Mouse (Mus musculus): ENCODE measurements around the gene Zfhx3. TPM values are rescaled to one million over a fixed set of nuclear protein-coding genes. Genes with fewer than 3 reads are reported as not detected.

Gene Zfhx3
- polyA plus RNA-seq, 1 experiment from 2014 or later: 22.0 TPM

GRCm38 (mm10) chr8:108778551-108778950 lies 836.1 kb downstream of the Zfhx3 start:
- Histone ChIP-seq H3K27me3 (ENCODE audit: insufficient read depth, poor library complexity, severe bottlenecking) (no peaks in the 10 kb centered on the region), H3K27ac (no peak overlapping the region), H3K36me3 (no peaks in the 10 kb centered on the region), H3K9me3 (no peaks in the 10 kb centered on the region), H3K4me3 (no peak overlapping the region), H3K4me1 (replicated peaks) (peaks cover 72% of the 10 kb centered on the region)
- no peak for DNase-seq (ENCODE audit: low spot score)
- 88% methylated on average over 9 of the region's 9 CpGs for WGBS

- WGBS: 91% methylated on average over 6 of the region's 6 CpGs
- Histone ChIP-seq H3K27ac (no peak overlapping the region), H3K4me3 (no peak overlapping the region), H3K4me1 (replicated peaks) (peaks cover 65% of the 10 kb centered on the region), H3K27me3 (ENCODE audit: insufficient read depth, poor library complexity, severe bottlenecking) (no peaks in the 10 kb centered on the region), H3K9me3 (no peaks in the 10 kb centered on the region), H3K36me3 (no peaks in the 10 kb centered on the region)
- DNase-seq (ENCODE audit: low spot score): no peak
Observed at GRCm38 (mm10) chr8:108780766-108781165, 838.3 kb downstream of the Zfhx3 start.

GRCm38 (mm10) chr8:108781192-108781591 lies 838.7 kb downstream of the Zfhx3 start:
- Histone ChIP-seq H3K4me1 (replicated peaks) (peaks cover 64% of the 10 kb centered on the region), H3K9me3 (no peaks in the 10 kb centered on the region)

GRCm38 (mm10) chr8:108783155-108783554 lies 840.7 kb downstream of the Zfhx3 start:
- Histone ChIP-seq H3K27me3 (ENCODE audit: insufficient read depth, poor library complexity, severe bottlenecking) (no peaks in the 10 kb centered on the region), H3K36me3 (no peaks in the 10 kb centered on the region), H3K27ac (no peak overlapping the region), H3K9me3 (no peaks in the 10 kb centered on the region), H3K4me3 (no peak overlapping the region), H3K4me1 (replicated peaks) (peaks cover 63% of the 10 kb centered on the region)
- no peak for DNase-seq (ENCODE audit: low spot score)
- WGBS: 69% methylated on average over 10 of the region's 10 CpGs

More at GRCm38 (mm10) chr8:108781192-108781591, 838.7 kb downstream of the Zfhx3 start:
- 77% methylated on average over 5 of the region's 5 CpGs for WGBS
- H3K4me3 ChIP-seq: no peak overlapping the region
- H3K27ac ChIP-seq: no peak overlapping the region
- no peak for DNase-seq (ENCODE audit: low spot score)
- H3K27me3 ChIP-seq (ENCODE audit: insufficient read depth, poor library complexity, severe bottlenecking): no peaks in the 10 kb centered on the region
- H3K36me3 ChIP-seq: no peaks in the 10 kb centered on the region

- peaks cover 66% of the 10 kb centered on the region for H3K4me1 ChIP-seq (replicated peaks)
- DNase-seq (ENCODE audit: low spot score): no peak
- no peak overlapping the region for H3K4me3 ChIP-seq
- WGBS: 31% methylated on average over 6 of the region's 6 CpGs
- peaks cover 19% of the 10 kb centered on the region for H3K36me3 ChIP-seq
- H3K9me3 ChIP-seq: peaks cover 16% of the 10 kb centered on the region
- H3K27ac ChIP-seq: peak overlapping the region; percentile 69
- no peaks in the 10 kb centered on the region for H3K27me3 ChIP-seq (ENCODE audit: insufficient read depth, poor library complexity, severe bottlenecking)
Observed at GRCm38 (mm10) chr8:108788156-108788761, 845.8 kb downstream of the Zfhx3 start.

- no peak overlapping the region for H3K4me3 ChIP-seq
- peaks cover 63% of the 10 kb centered on the region for H3K4me1 ChIP-seq (replicated peaks)
- peak overlapping the region; percentile 69; the same call in 1 of the 2 replicates for H3K27ac ChIP-seq
Observed at GRCm38 (mm10) chr8:108788762-108789157, 846.3 kb downstream of the Zfhx3 start.

GRCm38 (mm10) chr8:108790559-108791293 lies 848.3 kb downstream of the Zfhx3 start:
- H3K27me3 ChIP-seq (ENCODE audit: insufficient read depth, poor library complexity, severe bottlenecking): no peaks in the 10 kb centered on the region

More at GRCm38 (mm10) chr8:108788762-108789157, 846.3 kb downstream of the Zfhx3 start:
- WGBS: 31% methylated on average over 10 of the region's 10 CpGs
- Histone ChIP-seq H3K36me3 (peaks cover 24% of the 10 kb centered on the region), H3K9me3 (peaks cover 21% of the 10 kb centered on the region), H3K27me3 (ENCODE audit: insufficient read depth, poor library complexity, severe bottlenecking) (no peaks in the 10 kb centered on the region)
- no peak for DNase-seq (ENCODE audit: low spot score)

GRCm38 (mm10) chr8:108796076-108796475 lies 853.6 kb downstream of the Zfhx3 start:
- DNase-seq (ENCODE audit: low spot score): no peak
- Histone ChIP-seq H3K4me3 (no peak overlapping the region), H3K9me3 (peaks cover 39% of the 10 kb centered on the region), H3K27ac (no peak overlapping the region), H3K27me3 (ENCODE audit: insufficient read depth, poor library complexity, severe bottlenecking) (no peaks in the 10 kb centered on the region), H3K4me1 (replicated peaks) (peaks cover 24% of the 10 kb centered on the region), H3K36me3 (peaks cover 87% of the 10 kb centered on the region)
- 93% methylated on average over 3 of the region's 3 CpGs for WGBS

More at GRCm38 (mm10) chr8:108790559-108791293, 848.3 kb downstream of the Zfhx3 start:
- H3K9me3 ChIP-seq: peaks cover 38% of the 10 kb centered on the region
- H3K36me3 ChIP-seq: peaks cover 44% of the 10 kb centered on the region
- peak overlapping the region; percentile 8; the same call in 1 of the 2 replicates for H3K27ac ChIP-seq
- no peak overlapping the region for H3K4me3 ChIP-seq
- 69% methylated on average over 14 of the region's 14 CpGs for WGBS
- peak; percentile 43 for DNase-seq (ENCODE audit: low spot score)
- H3K4me1 ChIP-seq (replicated peaks): peaks cover 59% of the 10 kb centered on the region

- Histone ChIP-seq H3K27me3 (ENCODE audit: insufficient read depth, poor library complexity, severe bottlenecking) (no peaks in the 10 kb centered on the region), H3K4me3 (no peak overlapping the region), H3K4me1 (replicated peaks) (peaks cover 17% of the 10 kb centered on the region), H3K9me3 (peaks cover 37% of the 10 kb centered on the region), H3K36me3 (peaks cover 90% of the 10 kb centered on the region), H3K27ac (no peak overlapping the region)
- WGBS: 83% methylated on average over 3 of the region's 3 CpGs
- DNase-seq (ENCODE audit: low spot score): no peak
Observed at GRCm38 (mm10) chr8:108796882-108797281, 854.4 kb downstream of the Zfhx3 start.

GRCm38 (mm10) chr8:108798012-108798411 lies 855.6 kb downstream of the Zfhx3 start:
- Histone ChIP-seq H3K36me3 (peaks cover 90% of the 10 kb centered on the region), H3K4me3 (no peak overlapping the region), H3K27me3 (ENCODE audit: insufficient read depth, poor library complexity, severe bottlenecking) (no peaks in the 10 kb centered on the region), H3K9me3 (peaks cover 26% of the 10 kb centered on the region), H3K4me1 (replicated peaks) (peaks cover 23% of the 10 kb centered on the region), H3K27ac (0 out of 2 replicates have a peak overlapping the region, but pooled peaks have one; percentile 2)
- no peak for DNase-seq (ENCODE audit: low spot score)
- WGBS: 80% methylated on average over 12 of the region's 12 CpGs

GRCm38 (mm10) chr8:108799250-108799649 lies 856.8 kb downstream of the Zfhx3 start:
- Histone ChIP-seq H3K4me3 (no peak overlapping the region), H3K36me3 (peaks cover 88% of the 10 kb centered on the region), H3K27ac (no peak overlapping the region), H3K27me3 (ENCODE audit: insufficient read depth, poor library complexity, severe bottlenecking) (no peaks in the 10 kb centered on the region), H3K4me1 (replicated peaks) (peaks cover 25% of the 10 kb centered on the region), H3K9me3 (peaks cover 13% of the 10 kb centered on the region)
- DNase-seq (ENCODE audit: low spot score): no peak
- WGBS: 94% methylated on average over 6 of the region's 6 CpGs

GRCm38 (mm10) chr8:108800357-108800756 lies 857.9 kb downstream of the Zfhx3 start:
- no peak for DNase-seq (ENCODE audit: low spot score)
- Histone ChIP-seq H3K9me3 (peaks cover 6% of the 10 kb centered on the region; the same call in 1 of the 2 replicates), H3K4me3 (no peak overlapping the region), H3K4me1 (replicated peaks) (peaks cover 27% of the 10 kb centered on the region), H3K27ac (no peak overlapping the region), H3K36me3 (peaks cover 88% of the 10 kb centered on the region), H3K27me3 (ENCODE audit: insufficient read depth, poor library complexity, severe bottlenecking) (no peaks in the 10 kb centered on the region)
- 93% methylated on average over 15 of the region's 15 CpGs for WGBS

GRCm38 (mm10) chr8:108803017-108803416 lies 860.6 kb downstream of the Zfhx3 start:
- Histone ChIP-seq H3K36me3 (peaks cover 79% of the 10 kb centered on the region), H3K4me3 (no peak overlapping the region), H3K27me3 (ENCODE audit: insufficient read depth, poor library complexity, severe bottlenecking) (no peaks in the 10 kb centered on the region), H3K4me1 (replicated peaks) (peaks cover 23% of the 10 kb centered on the region), H3K9me3 (no peaks in the 10 kb centered on the region), H3K27ac (no peak overlapping the region)
- WGBS: 85% methylated on average over 6 of the region's 6 CpGs
- no peak for DNase-seq (ENCODE audit: low spot score)

All from hindbrain, embryonic 10.5 days (tissue).